Mouse (Mus musculus) adrenal gland, adult 2 months (tissue): ENCODE data around the gene Gstp2. TPM values are rescaled to one million over a fixed set of nuclear protein-coding genes. Genes with fewer than 3 reads are reported as not detected.
A peak's percentile ranks its signal among the peaks of the same experiment; 100 is the strongest.

ENCODE experiments used
- DNase-seq: peaks from one replicate; pipeline ENCODE4 v3.0.0; 2021
- long read RNA-seq: library from polyadenylated mRNA; stranded (forward); transcript quantifications from one replicate; pipeline ENCODE4 v2.0.0, GENCODE M21; 2021
- polyA plus RNA-seq: library from polyadenylated mRNA; depleted of rRNA; stranded (reverse); fragments of >200 nt; gene quantifications from 2 replicates; pipeline ENCODE4 v1.2.3, GENCODE M21; 2012; rRNA removed
- total RNA-seq, 2 experiments: library from RNA; stranded (reverse); gene quantifications; 2 replicates each; pipeline ENCODE4 v1.2.3; 2021

Gstp2 gene
- 10 to 100 TPM; 57.2 to 61.4 TPM for total RNA-seq
- polyA plus RNA-seq: 7.9 and 13.8 TPM in 2 replicates
- long read RNA-seq, transcript Gstp2-201 (7 exons, 797 nt): major isoform, 5 of 8 reads
- long read RNA-seq, partial matches to known transcripts: 0 of 8 reads
- long read RNA-seq, other reads (novel, unspliced or antisense): 1 of 8 reads

- peak; percentile 89 for DNase-seq
These were observed at the start of gene Gstp2 for GRCm38 (mm10) chr19:4045966-4046865. Gene Gstp2 (minus strand): TSS chr19:4046023.

- DNase-seq: peak; percentile 5
These were observed 49.0 kb upstream of the Gstp2 start for GRCm38 (mm10) chr19:4094774-4095303.

GRCm38 (mm10) chr19:4094348-4094747 lies 48.5 kb upstream of the Gstp2 start:
- DNase-seq: no peak

GRCm38 (mm10) chr19:4093772-4094171 lies 47.9 kb upstream of the Gstp2 start:
- no peak for DNase-seq

GRCm38 (mm10) chr19:4092750-4093149 lies 46.9 kb upstream of the Gstp2 start:
- DNase-seq: no peak

- no peak for DNase-seq
These were observed 45.6 kb upstream of the Gstp2 start for GRCm38 (mm10) chr19:4091383-4091782.

- no peak for DNase-seq
These were observed 44.6 kb upstream of the Gstp2 start for GRCm38 (mm10) chr19:4090446-4090845.

GRCm38 (mm10) chr19:4089128-4089527 lies 43.3 kb upstream of the Gstp2 start:
- no peak for DNase-seq

GRCm38 (mm10) chr19:4088146-4088545 lies 42.3 kb upstream of the Gstp2 start:
- DNase-seq: no peak

- no peak for DNase-seq
These were observed 41.3 kb upstream of the Gstp2 start for GRCm38 (mm10) chr19:4087090-4087489.

- DNase-seq: no peak
These were observed 40.3 kb upstream of the Gstp2 start for GRCm38 (mm10) chr19:4086156-4086555.

- no peak for DNase-seq
These were observed 39.2 kb upstream of the Gstp2 start for GRCm38 (mm10) chr19:4084984-4085383.

- no peak for DNase-seq
These were observed 38.0 kb upstream of the Gstp2 start for GRCm38 (mm10) chr19:4083826-4084225.

GRCm38 (mm10) chr19:4083316-4083715 lies 37.5 kb upstream of the Gstp2 start:
- DNase-seq: no peak

- DNase-seq: no peak
These were observed 36.6 kb upstream of the Gstp2 start for GRCm38 (mm10) chr19:4082219-4082965.

- DNase-seq: no peak
These were observed 35.6 kb upstream of the Gstp2 start, which contains the start of gene Cabp2 for GRCm38 (mm10) chr19:4081394-4081793. Gene Cabp2 (plus strand): TSS chr19:4081578.

GRCm38 (mm10) chr19:4080511-4081009 lies 34.7 kb upstream of the Gstp2 start:
- DNase-seq: no peak

GRCm38 (mm10) chr19:4079594-4079993 lies 33.8 kb upstream of the Gstp2 start:
- DNase-seq: no peak

- no peak for DNase-seq
These were observed 29.7 kb upstream of the Gstp2 start for GRCm38 (mm10) chr19:4075531-4075930.

- DNase-seq: no peak
These were observed 27.0 kb upstream of the Gstp2 start for GRCm38 (mm10) chr19:4072706-4073424.

- DNase-seq: no peak
These were observed 25.6 kb upstream of the Gstp2 start for GRCm38 (mm10) chr19:4071406-4071805.

- DNase-seq: no peak
These were observed 24.9 kb upstream of the Gstp2 start for GRCm38 (mm10) chr19:4070756-4071155.
